In the genomic region with DNA sequence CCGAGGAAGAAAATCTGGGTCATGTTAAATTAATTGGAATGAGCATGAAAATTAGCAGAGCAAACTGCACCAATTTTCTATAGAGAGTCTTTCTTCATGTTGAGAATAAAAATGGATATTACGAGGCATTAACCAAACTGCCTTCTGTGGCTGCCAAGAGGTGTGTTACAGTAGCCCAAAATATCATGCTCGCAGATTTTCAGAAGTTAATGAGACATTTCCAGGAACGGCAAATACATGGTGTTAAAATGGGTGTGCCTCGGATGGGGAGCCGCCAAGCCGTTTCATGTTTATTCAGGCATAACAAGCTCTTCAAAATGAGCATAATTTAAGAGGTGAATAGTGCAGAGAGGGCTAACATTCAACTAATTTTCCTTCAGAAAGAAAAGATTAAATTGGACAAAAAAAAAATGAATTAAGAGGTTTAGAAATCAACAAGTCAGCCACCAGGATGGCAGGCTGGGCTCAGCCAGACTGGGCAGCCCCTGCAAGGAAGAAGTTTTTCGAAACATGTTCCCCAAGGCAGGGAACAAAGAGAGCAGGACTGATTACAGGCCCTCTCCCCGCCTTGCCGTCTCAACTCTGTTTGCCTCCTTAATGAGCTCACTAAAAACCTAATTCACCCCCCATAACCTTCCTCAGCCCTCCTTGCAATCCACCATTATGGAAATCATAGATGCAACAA, we compare ENCODE assay signal across 11 mouse cellular contexts. TPM values are rescaled to one million over a fixed set of nuclear protein-coding genes. Genes with fewer than 3 reads are reported as not detected.
DNase-seq lines count a peak whose midpoint lies in the region; ATAC-seq lines count a peak whose summit lies in the region.
"Had no signal": no experiment of that assay in that cellular context is flagged by ENCODE, and none has a peak within 500 bp of the region (broad histone marks: within the 10 kb centered on the region; RNA-seq: fewer than 3 reads in every experiment).

No protein-coding gene starts in this region.

- DNase-seq in gastrocnemius, postnatal 4 days (ENCODE audit: low spot score in 2 of 2) = no peak
- no peak for DNase-seq in embryo, embryonic 11 days
- DNase-seq: cerebellum, postnatal 25 days had no signal

- H3K4me1 ChIP-seq in intestine, embryonic 15.5 days (replicated peaks) = peaks cover 15% of the 10 kb centered on the region
- peaks cover 16% of the 10 kb centered on the region for H3K4me1 ChIP-seq in intestine, embryonic 16.5 days (ENCODE audit: control insufficient read depth, insufficient read depth, low read length)
- peaks cover 49% of the 10 kb centered on the region for H3K4me1 ChIP-seq in forebrain, embryonic 16.5 days (replicated peaks; ENCODE audit: control insufficient read depth, insufficient read depth, low read length)
- peaks cover 36% of the 10 kb centered on the region for H3K4me1 ChIP-seq in midbrain, embryonic 13.5 days (replicated peaks)
- H3K4me1 ChIP-seq in stomach, embryonic 15.5 days = peaks cover 26% of the 10 kb centered on the region

- H3K4me3 ChIP-seq in intestine, embryonic 15.5 days (replicated peaks) = no peak overlapping the region
- H3K4me3 ChIP-seq in intestine, embryonic 16.5 days (ENCODE audit: low read length) = no peak overlapping the region
- no peak overlapping the region for H3K4me3 ChIP-seq in forebrain, embryonic 16.5 days (replicated peaks; ENCODE audit: low read length)
- no peak overlapping the region for H3K4me3 ChIP-seq in midbrain, embryonic 13.5 days (replicated peaks)
- H3K4me3 ChIP-seq in stomach, embryonic 15.5 days (replicated peaks) = no peak overlapping the region

- no peaks in the 10 kb centered on the region for H3K27me3 ChIP-seq in intestine, embryonic 15.5 days (replicated peaks)
- no peaks in the 10 kb centered on the region for H3K27me3 ChIP-seq in intestine, embryonic 16.5 days (replicated peaks; ENCODE audit: control insufficient read depth, insufficient read depth, low read length)
- H3K27me3 ChIP-seq in forebrain, embryonic 16.5 days (replicated peaks; ENCODE audit: control insufficient read depth, insufficient read depth, low read length) = no peaks in the 10 kb centered on the region
- H3K27me3 ChIP-seq in midbrain, embryonic 13.5 days = peaks cover 13% of the 10 kb centered on the region
- no peaks in the 10 kb centered on the region for H3K27me3 ChIP-seq in stomach, embryonic 15.5 days (replicated peaks)
- H3K27me3 ChIP-seq: Patski had no signal

- H3K4me2 ChIP-seq in intestine, embryonic 15.5 days (replicated peaks) = no peak overlapping the region
- H3K4me2 ChIP-seq in intestine, embryonic 16.5 days (ENCODE audit: low read depth, low read length) = no peak overlapping the region
- H3K4me2 ChIP-seq in forebrain, embryonic 16.5 days (ENCODE audit: low read length) = peak overlapping the region; percentile 8
- H3K4me2 ChIP-seq in midbrain, embryonic 13.5 days (replicated peaks) = peak overlapping the region; percentile 43
- no peak overlapping the region for H3K4me2 ChIP-seq in stomach, embryonic 15.5 days

- peak; percentile 3; the same call in 1 of the 2 replicates for ATAC-seq in intestine, embryonic 15.5 days
- no peak for ATAC-seq in intestine, embryonic 16.5 days
- ATAC-seq in forebrain, embryonic 16.5 days = peak; percentile 59
- peak; percentile 17; the same call in 1 of the 2 replicates for ATAC-seq in midbrain, embryonic 13.5 days
- no peak for ATAC-seq in stomach, embryonic 15.5 days (ENCODE audit: insufficient read depth, low FRiP score, low read depth)
- ATAC-seq in inflammation-experienced regulatory T-cells, adult 6 months = no peak
- ATAC-seq: lung, postnatal 0 days; Patski had no signal

- no peak overlapping the region for H3K27ac ChIP-seq in intestine, embryonic 15.5 days
- no peak overlapping the region for H3K27ac ChIP-seq in intestine, embryonic 16.5 days (ENCODE audit: low read length)
- peak overlapping the region; percentile 72 for H3K27ac ChIP-seq in forebrain, embryonic 16.5 days (ENCODE audit: low read length)
- peak overlapping the region; percentile 88 for H3K27ac ChIP-seq in midbrain, embryonic 13.5 days
- H3K27ac ChIP-seq in stomach, embryonic 15.5 days = peak overlapping the region; percentile 70; the same call in 1 of the 2 replicates

- H3K9ac ChIP-seq in intestine, embryonic 15.5 days = no peak overlapping the region
- no peak overlapping the region for H3K9ac ChIP-seq in intestine, embryonic 16.5 days (ENCODE audit: low read depth, low read length)
- no peak overlapping the region for H3K9ac ChIP-seq in forebrain, embryonic 16.5 days (replicated peaks; ENCODE audit: low read depth, low read length)
- peak overlapping the region; percentile 56 for H3K9ac ChIP-seq in midbrain, embryonic 13.5 days (replicated peaks)
- no peak overlapping the region for H3K9ac ChIP-seq in stomach, embryonic 15.5 days

- no peaks in the 10 kb centered on the region for H3K9me3 ChIP-seq in intestine, embryonic 15.5 days
- no peaks in the 10 kb centered on the region for H3K9me3 ChIP-seq in intestine, embryonic 16.5 days (ENCODE audit: control insufficient read depth, low read length)
- H3K9me3 ChIP-seq in forebrain, embryonic 16.5 days (ENCODE audit: control insufficient read depth, low read length) = no peaks in the 10 kb centered on the region
- no peaks in the 10 kb centered on the region for H3K9me3 ChIP-seq in midbrain, embryonic 13.5 days
- H3K9me3 ChIP-seq in stomach, embryonic 15.5 days = no peaks in the 10 kb centered on the region

- WGBS in intestine, embryonic 15.5 days = 67% methylated on average over 10 of the region's 10 CpGs
- WGBS in intestine, embryonic 16.5 days = 58% methylated on average over 10 of the region's 10 CpGs
- 11% methylated on average over 10 of the region's 10 CpGs for WGBS in forebrain, embryonic 16.5 days
- WGBS in midbrain, embryonic 13.5 days = 19% methylated on average over 10 of the region's 10 CpGs
- 53% methylated on average over 10 of the region's 10 CpGs for WGBS in stomach, embryonic 15.5 days

- H3K36me3 ChIP-seq in intestine, embryonic 15.5 days = no peaks in the 10 kb centered on the region
- H3K36me3 ChIP-seq in intestine, embryonic 16.5 days (ENCODE audit: control insufficient read depth, insufficient read depth, low read length) = no peaks in the 10 kb centered on the region
- peaks cover 3% of the 10 kb centered on the region; the same call in 1 of the 2 replicates for H3K36me3 ChIP-seq in forebrain, embryonic 16.5 days (ENCODE audit: control insufficient read depth, insufficient read depth)
- H3K36me3 ChIP-seq in midbrain, embryonic 13.5 days = no peaks in the 10 kb centered on the region; the same call in 1 of the 2 replicates
- H3K36me3 ChIP-seq in stomach, embryonic 15.5 days = no peaks in the 10 kb centered on the region

RNA-seq across cellular contexts. Expression of a gene that starts 46.7 kb away (rescaled TPM):
- 39.9 and 41.5 TPM in 2 replicates for polyA plus RNA-seq in intestine, embryonic 15.5 days (2015; fragmentation: Nextera tagmentation; extraction: Ambion mirVana)
- 25.7 and 26.8 TPM in 2 replicates for polyA plus RNA-seq in intestine, embryonic 16.5 days (2015; fragmentation: Nextera tagmentation; extraction: Ambion mirVana)
- polyA plus RNA-seq in forebrain, embryonic 16.5 days (2015; fragmentation: Nextera tagmentation; extraction: Ambion mirVana) = 143 and 154 TPM in 2 replicates
- polyA plus RNA-seq in midbrain, embryonic 13.5 days (2015; fragmentation: Nextera tagmentation; extraction: Ambion mirVana) = 69.4 and 79.0 TPM in 2 replicates
- 53.0 and 57.8 TPM in 2 replicates for polyA plus RNA-seq in stomach, embryonic 15.5 days (2015; fragmentation: Nextera tagmentation; extraction: Ambion mirVana)
- total RNA-seq in gastrocnemius, postnatal 4 days (2021) = 1 to 10 TPM; 5.1 to 6.7 TPM
- under 1 TPM in 1 of 3 experiments, not detected in 2; 0.34 TPM for polyA plus RNA-seq in inflammation-experienced regulatory T-cells, adult 6 months (2017; shearing (Covaris generic))

Comparison
In these comparisons a context has a peak if more than half of its experiments do, and no peak if none do; other contexts are left out.
1. ATAC-seq: peak in intestine, embryonic 15.5 days (single experiment), forebrain, embryonic 16.5 days (single experiment) and midbrain, embryonic 13.5 days (single experiment); none in intestine, embryonic 16.5 days (single experiment), stomach, embryonic 15.5 days (single experiment) and inflammation-experienced regulatory T-cells, adult 6 months (single experiment).
2. H3K27ac ChIP-seq: peak in forebrain, embryonic 16.5 days (single experiment), midbrain, embryonic 13.5 days (single experiment) and stomach, embryonic 15.5 days (single experiment); none in intestine, embryonic 15.5 days (single experiment) and intestine, embryonic 16.5 days (single experiment).
3. H3K4me2 ChIP-seq: peak in forebrain, embryonic 16.5 days (single experiment) and midbrain, embryonic 13.5 days (single experiment); none in intestine, embryonic 15.5 days (single experiment), intestine, embryonic 16.5 days (single experiment) and stomach, embryonic 15.5 days (single experiment).
4. RNA of a gene that starts 46.7 kb away (polyA plus RNA-seq): 143 to 154 TPM in forebrain, embryonic 16.5 days, 69.4 to 79.0 TPM in midbrain, embryonic 13.5 days, 53.0 to 57.8 TPM in stomach, embryonic 15.5 days, 39.9 to 41.5 TPM in intestine, embryonic 15.5 days and 25.7 to 26.8 TPM in intestine, embryonic 16.5 days; 0.34 TPM in inflammation-experienced regulatory T-cells, adult 6 months; every median in the first group is over 10 times any median in the second.